Mouse (Mus musculus) heart, embryonic 11.5 days (tissue): ENCODE results near the gene Tmem240. TPM values are rescaled to one million over a fixed set of nuclear protein-coding genes. Genes with fewer than 3 reads are reported as not detected.

ENCODE experiments used
- microRNA-seq: library from miRNA; unstranded; fragments of <30 nt; microRNA quantifications from one replicate; pipeline ENCODE4, GENCODE M21; 2016; ENCODE audit warnings: borderline number of aligned reads
- polyA plus RNA-seq: library from polyadenylated mRNA; unstranded; fragments of >200 nt; fragmentation: Nextera tagmentation; extraction: Ambion mirVana; gene quantifications from 2 replicates; pipeline ENCODE4 v1.2.1, GENCODE M21; 2014

Gene Tmem240
- polyA plus RNA-seq, 1 experiment from 2014 or later, result 0.47 TPM

Small RNA genes within 50 kb of the gene (microRNA-seq; reads per million reads assigned to microRNA genes)
- not detected for gene Gm27743

Other genes starting within 250 kb of the Tmem240 start
- gene Gnb1, start 243.4 kb upstream of the Tmem240 start, polyA plus RNA-seq, result 410 and 416 TPM in 2 replicates
- gene Nadk, start 172.4 kb upstream of the Tmem240 start, polyA plus RNA-seq, result 57.0 and 58.6 TPM in 2 replicates
- gene Slc35e2, start 133.4 kb upstream of the Tmem240 start, polyA plus RNA-seq, result 7.7 and 9.6 TPM in 2 replicates
- gene Cdk11b, start 109.9 kb upstream of the Tmem240 start, polyA plus RNA-seq, result 48.2 and 50.0 TPM in 2 replicates
- gene Gm10563, start 89.4 kb upstream of the Tmem240 start, polyA plus RNA-seq, result not detected in 2 replicates
- gene Mmp23, start 81.4 kb upstream of the Tmem240 start, polyA plus RNA-seq, result 52.9 and 53.5 TPM in 2 replicates
- 8.9 and 9.7 TPM in 2 replicates for gene Mib2, start 65.6 kb upstream of the Tmem240 start, polyA plus RNA-seq
- 1.1 and 1.4 TPM in 2 replicates for gene Fndc10, start 40.5 kb upstream of the Tmem240 start, polyA plus RNA-seq
- 128 TPM in 2 replicates for gene Ssu72, start 30.0 kb upstream of the Tmem240 start, polyA plus RNA-seq
- 84.2 and 88.2 TPM in 2 replicates for gene Atad3a, start 26.3 kb downstream of the Tmem240 start, polyA plus RNA-seq
- 0.89 and 1.1 TPM in 2 replicates for gene Vwa1, start 39.9 kb downstream of the Tmem240 start, polyA plus RNA-seq
- 3.0 and 3.2 TPM in 2 replicates for gene Tmem88b, start 51.1 kb downstream of the Tmem240 start, polyA plus RNA-seq
- gene Ankrd65, start 55.6 kb downstream of the Tmem240 start, polyA plus RNA-seq, result not detected in 2 replicates
- gene Mrpl20, start 68.1 kb downstream of the Tmem240 start, polyA plus RNA-seq, result 152 and 166 TPM in 2 replicates
- gene Ccnl2, start 77.7 kb downstream of the Tmem240 start, polyA plus RNA-seq, result 126 and 129 TPM in 2 replicates
- 121 and 122 TPM in 2 replicates for gene Aurkaip1, start 96.5 kb downstream of the Tmem240 start, polyA plus RNA-seq
- gene Mxra8, start 104.9 kb downstream of the Tmem240 start, polyA plus RNA-seq, result 34.5 and 37.2 TPM in 2 replicates
- gene Dvl1, start 112.6 kb downstream of the Tmem240 start, polyA plus RNA-seq, result 5.8 and 6.8 TPM in 2 replicates
- 0.11 and 0.18 TPM in 2 replicates for gene Tas1r3, start 128.6 kb downstream of the Tmem240 start, polyA plus RNA-seq
- gene Cptp, start 134.6 kb downstream of the Tmem240 start, polyA plus RNA-seq, result 12.2 and 12.8 TPM in 2 replicates
- gene Ints11, start 134.7 kb downstream of the Tmem240 start, polyA plus RNA-seq, result 40.7 and 45.6 TPM in 2 replicates
- gene Pusl1, start 157.0 kb downstream of the Tmem240 start, polyA plus RNA-seq, result 30.6 and 32.9 TPM in 2 replicates
- 9.2 and 10.2 TPM in 2 replicates for gene Acap3, start 157.0 kb downstream of the Tmem240 start, polyA plus RNA-seq
- gene Ube2j2, start 209.0 kb downstream of the Tmem240 start, polyA plus RNA-seq, result 89.5 and 91.6 TPM in 2 replicates
- gene C1qtnf12, start 227.5 kb downstream of the Tmem240 start, polyA plus RNA-seq, result 24.6 and 26.9 TPM in 2 replicates